In genomic region chr2:165470167-165470566, GRCm38 (mm10) we compare ENCODE assay signal across 10 mouse cellular contexts. TPM values are rescaled to one million over a fixed set of nuclear protein-coding genes. Genes with fewer than 3 reads are reported as not detected.
DNase-seq lines count a peak whose midpoint lies in the region; ATAC-seq and TF ChIP-seq lines count a peak whose summit lies in the region.
"Had no signal": no experiment of that assay in that cellular context is flagged by ENCODE, and none has a peak within 500 bp of the region (broad histone marks: within the 10 kb centered on the region; RNA-seq: fewer than 3 reads in every experiment).

No protein-coding gene starts in this region.

- H3K4me2 ChIP-seq in kidney, embryonic 15.5 days: no peak overlapping the region
- H3K4me2 ChIP-seq: intestine, embryonic 15.5 days had no signal

- intact Hi-C loops in left cerebral cortex, postnatal 36 days (cut with DNase I): no loop called here

- H3K27ac ChIP-seq in kidney, embryonic 15.5 days: no peak overlapping the region
- H3K27ac ChIP-seq: intestine, embryonic 15.5 days had no signal

- no peaks in the 10 kb centered on the region for H3K36me3 ChIP-seq in kidney, embryonic 15.5 days
- H3K36me3 ChIP-seq: intestine, embryonic 15.5 days had no signal

- no peak overlapping the region for H3K4me3 ChIP-seq in kidney, embryonic 15.5 days (replicated peaks)
- H3K4me3 ChIP-seq: intestine, embryonic 15.5 days had no signal

- H3K4me1 ChIP-seq in kidney, embryonic 15.5 days: peaks cover 14% of the 10 kb centered on the region

- 30% methylated on average over 5 of the region's 5 CpGs for WGBS in kidney, embryonic 15.5 days

- no peaks in the 10 kb centered on the region for H3K9me3 ChIP-seq in kidney, embryonic 15.5 days (replicated peaks)
- H3K9me3 ChIP-seq: intestine, embryonic 15.5 days had no signal

- no peak overlapping the region for H3K9ac ChIP-seq in kidney, embryonic 15.5 days
- H3K9ac ChIP-seq: intestine, embryonic 15.5 days had no signal

- no peak for ATAC-seq in CD4-positive, CD25-positive, alpha-beta regulatory T cell, adult 4 months
- no peak for ATAC-seq in kidney, embryonic 15.5 days (replicated peaks; ENCODE audit: low FRiP score)
- ATAC-seq in megakaryocyte, adult 5-6 weeks (ENCODE audit: poor library complexity, severe bottlenecking): peak; percentile 82
- ATAC-seq: intestine, embryonic 15.5 days had no signal

- TF ChIP-seq POLR2A in brain, embryonic 14.5 days (IDR thresholded peaks at IDR 0.05; ENCODE audit: borderline replicate concordance, extremely low read depth, insufficient read depth, insufficient read length, poor library complexity, severe bottlenecking): no peak

- TF ChIP-seq CTCF in brain, embryonic 14.5 days (IDR thresholded peaks at IDR 0.05; ENCODE audit: borderline replicate concordance, extremely low read depth, insufficient read depth, insufficient read length): 0 out of 2 replicates have a peak, but pooled peaks have one; percentile 12

- peak; percentile 44 for DNase-seq in CD4-positive, CD25-positive, alpha-beta regulatory T cell, adult 2 months (ENCODE audit: low read depth, low spot score)
- DNase-seq in kidney, postnatal 10 days: peak; percentile 69
- no peak for DNase-seq in brain, embryonic 14.5 days (ENCODE audit: low read depth)
- no peak for DNase-seq in Muller cell, postnatal 12 days (ENCODE audit: inconsistent ontology term)
- no peak for DNase-seq in left cerebral cortex, postnatal 36 days (ENCODE audit: low spot score in 2 of 2)
- DNase-seq: adrenal gland, adult 8-10 months had no signal

- H3K27me3 ChIP-seq in kidney, embryonic 15.5 days: peaks cover 40% of the 10 kb centered on the region

RNA-seq across cellular contexts. Expression of gene Slc13a3, which starts 2.9 kb away (rescaled TPM):
- polyA plus RNA-seq in CD4-positive, CD25-positive, alpha-beta regulatory T cell, adult 4 months (2017; shearing (Covaris generic)): under 1 TPM in 1 of 2 experiments, not detected in 1; 0.32 TPM
- polyA plus RNA-seq in kidney, embryonic 15.5 days (2015; fragmentation: Nextera tagmentation; extraction: Ambion mirVana): 2.6 and 3.4 TPM in 2 replicates
- polyA plus RNA-seq in brain, embryonic 14.5 days (2012; rRNA removed): 4.7 and 5.1 TPM in 2 replicates
- 0.39 and 0.42 TPM in 2 replicates for total RNA-seq in megakaryocyte, adult 5-6 weeks (2015)
- 0.37 TPM in 1 of 2 replicates, not detected in the other for total RNA-seq in megakaryocyte, adult 5-6 weeks (2017)
- total RNA-seq in left cerebral cortex, postnatal 36 days (2021): 10 to 100 TPM; 14.1 to 17.0 TPM

RNA-seq across cellular contexts. Expression of gene Trp53rka, which starts 23.0 kb away (rescaled TPM):
- 1 to 10 TPM; 4.1 to 4.7 TPM for polyA plus RNA-seq in CD4-positive, CD25-positive, alpha-beta regulatory T cell, adult 4 months (2017; shearing (Covaris generic))
- polyA plus RNA-seq in kidney, embryonic 15.5 days (2015; fragmentation: Nextera tagmentation; extraction: Ambion mirVana): 36.3 and 37.2 TPM in 2 replicates
- 40.4 and 43.8 TPM in 2 replicates for polyA plus RNA-seq in brain, embryonic 14.5 days (2012; rRNA removed)
- 3.9 and 5.7 TPM in 2 replicates for total RNA-seq in megakaryocyte, adult 5-6 weeks (2015)
- 4.0 and 5.1 TPM in 2 replicates for total RNA-seq in megakaryocyte, adult 5-6 weeks (2017)
- 10 to 100 TPM; 17.5 to 22.8 TPM for total RNA-seq in left cerebral cortex, postnatal 36 days (2021)

RNA-seq across cellular contexts. Expression of gene Slc2a10, which starts 33.4 kb away (rescaled TPM):
- not detected for polyA plus RNA-seq in CD4-positive, CD25-positive, alpha-beta regulatory T cell, adult 4 months (2017; shearing (Covaris generic))
- polyA plus RNA-seq in kidney, embryonic 15.5 days (2015; fragmentation: Nextera tagmentation; extraction: Ambion mirVana): 6.9 and 7.2 TPM in 2 replicates
- 2.4 and 3.2 TPM in 2 replicates for polyA plus RNA-seq in brain, embryonic 14.5 days (2012; rRNA removed)
- total RNA-seq in megakaryocyte, adult 5-6 weeks (2015): 0.05 TPM in 1 of 2 replicates, not detected in the other
- total RNA-seq in megakaryocyte, adult 5-6 weeks (2017): not detected in 2 replicates
- total RNA-seq in left cerebral cortex, postnatal 36 days (2021): under 1 TPM; 0.54 to 0.88 TPM

Comparison
In these comparisons a context has a peak if more than half of its experiments do, and no peak if none do; other contexts are left out.
1. DNase-seq: peak in CD4-positive, CD25-positive, alpha-beta regulatory T cell, adult 2 months (single experiment) and kidney, postnatal 10 days (single experiment); none in brain, embryonic 14.5 days (single experiment), Muller cell, postnatal 12 days (single experiment) and left cerebral cortex, postnatal 36 days (0 of 2).